Mouse (Mus musculus): ENCODE measurements at regions not wholly inside any gene's neighbourhood (a gene's known extent, or its start where the extent isn't known, plus 50 kb on each side); places are given as distances from the start of the nearest gene placed in this dataset.

- no peak overlapping the region for H3K4me3 ChIP-seq (ENCODE audit: control insufficient read depth in 1 of 2, insufficient read depth in 1 of 2, low read depth in 2 of 2, low read length in 2 of 2)
- H3K79me2 ChIP-seq (ENCODE audit: control insufficient read depth, insufficient read depth, low read length, poor library complexity), result no peaks in the 10 kb centered on the region
- no peaks in the 10 kb centered on the region; a peak in 1 of 4 replicates for H3K27me3 ChIP-seq (ENCODE audit: control insufficient read depth in 1 of 2, insufficient read depth in 2 of 2, low read length in 2 of 2)
- H3K36me3 ChIP-seq (ENCODE audit: control insufficient read depth in 1 of 2, insufficient read depth in 2 of 2, low read length in 2 of 2), result no peaks in the 10 kb centered on the region
- DNase-seq (ENCODE audit: low read depth, low spot score), result no peak
- H3K4me1 ChIP-seq (ENCODE audit: control insufficient read depth in 1 of 2, insufficient read depth in 2 of 2, low read length in 2 of 2), result no peaks in the 10 kb centered on the region
- TF ChIP-seq CHD2 (IDR thresholded peaks at IDR 0.05; ENCODE audit: low read length) (no peak), USF1 (IDR thresholded peaks at IDR 0.05; ENCODE audit: low read depth, low read length) (no peak), MXI1 (IDR thresholded peaks at IDR 0.05; ENCODE audit: low read depth, low read length) (no peak), NELFE (IDR thresholded peaks at IDR 0.05; ENCODE audit: low read depth, low read length) (no peak), MYC (IDR thresholded peaks at IDR 0.05; ENCODE audit: low read depth, low read length) (no peak), TBP (IDR thresholded peaks at IDR 0.05; ENCODE audit: low read depth, low read length) (no peak)
- no peak overlapping the region for H3K27ac ChIP-seq (ENCODE audit: control insufficient read depth, low read depth, low read length)
- H3K9me3 ChIP-seq (replicated peaks; ENCODE audit: insufficient read depth, low read length), result no peaks in the 10 kb centered on the region
- H3K9ac ChIP-seq (ENCODE audit: control insufficient read depth, low read depth, low read length, poor library complexity, severe bottlenecking), result no peak overlapping the region
These were observed 76.2 kb upstream of the Klf7 start for GRCm38 (mm10) chr1:64198322-64198721.

- H3K4me1 ChIP-seq (ENCODE audit: control insufficient read depth in 1 of 2, insufficient read depth in 2 of 2, low read length in 2 of 2), result no peaks in the 10 kb centered on the region
- H3K9ac ChIP-seq (ENCODE audit: control insufficient read depth, low read depth, low read length, poor library complexity, severe bottlenecking), result no peak overlapping the region
- H3K36me3 ChIP-seq (ENCODE audit: control insufficient read depth in 1 of 2, insufficient read depth in 2 of 2, low read length in 2 of 2), result no peaks in the 10 kb centered on the region
- H3K27me3 ChIP-seq (ENCODE audit: control insufficient read depth in 1 of 2, insufficient read depth in 2 of 2, low read length in 2 of 2), result no peaks in the 10 kb centered on the region; a peak in 1 of 4 replicates
- TF ChIP-seq GATA1 (IDR thresholded peaks at IDR 0.05; ENCODE audit: low read depth, low read length) (no peak), ELF1 (IDR thresholded peaks at IDR 0.05; ENCODE audit: low read depth, low read length) (no peak), TCF12 (IDR thresholded peaks at IDR 0.05; ENCODE audit: low read depth, low read length) (no peak), ZMIZ1 (IDR thresholded peaks at IDR 0.05; ENCODE audit: low read depth, low read length) (no peak), UBTF (IDR thresholded peaks at IDR 0.05; ENCODE audit: borderline replicate concordance, insufficient read depth, low read depth, low read length) (no peak), KAT2A (conservative IDR thresholded peaks at IDR 0.05; ENCODE audit: low read depth, low read length) (no peak), HCFC1 (IDR thresholded peaks at IDR 0.05; ENCODE audit: low read depth, low read length) (no peak), JUND (IDR thresholded peaks at IDR 0.05; ENCODE audit: low read depth, low read length) (no peak), POLR2AphosphoS2 (IDR thresholded peaks at IDR 0.05; ENCODE audit: low read length) (no peak), USF1 (IDR thresholded peaks at IDR 0.05; ENCODE audit: low read depth, low read length) (no peak), MEF2A (IDR thresholded peaks at IDR 0.05; ENCODE audit: extremely low read depth, insufficient replicate concordance, low read depth, low read length, poor library complexity, severe bottlenecking) (no peak), RAD21 (IDR thresholded peaks at IDR 0.05; ENCODE audit: low read depth, low read length) (no peak), MAX (IDR thresholded peaks at IDR 0.05; ENCODE audit: low read length) (no peak), ZC3H11A (IDR thresholded peaks at IDR 0.05; ENCODE audit: low read depth, low read length) (no peak), CHD1 (IDR thresholded peaks at IDR 0.05; ENCODE audit: low read depth, low read length) (no peak), E2F4 (IDR thresholded peaks at IDR 0.05; ENCODE audit: borderline replicate concordance, low read depth, low read length) (no peak), TAL1 (IDR thresholded peaks at IDR 0.05; ENCODE audit: low read length) (no peak), POLR2A (IDR thresholded peaks at IDR 0.05; ENCODE audit: control insufficient read depth in 1 of 2, insufficient read depth in 1 of 2, low read depth in 1 of 2, low read length in 2 of 2, poor library complexity in 1 of 2) (no peak), NELFE (IDR thresholded peaks at IDR 0.05; ENCODE audit: low read depth, low read length) (no peak)
- no peaks in the 10 kb centered on the region for H3K9me3 ChIP-seq (replicated peaks; ENCODE audit: insufficient read depth, low read length)
- DNase-seq (ENCODE audit: low read depth, low spot score), result no peak
- H3K4me3 ChIP-seq (ENCODE audit: control insufficient read depth in 1 of 2, insufficient read depth in 1 of 2, low read depth in 2 of 2, low read length in 2 of 2), result no peak overlapping the region
- no peaks in the 10 kb centered on the region for H3K79me2 ChIP-seq (ENCODE audit: control insufficient read depth, insufficient read depth, low read length, poor library complexity)
- H3K27ac ChIP-seq (ENCODE audit: control insufficient read depth, low read depth, low read length), result no peak overlapping the region
These were observed 73.9 kb upstream of the Klf7 start for GRCm38 (mm10) chr1:64195970-64196491.
